Mouse (Mus musculus) neural tube, embryonic 13.5 days (tissue): ENCODE results near the gene Col18a1. TPM values are rescaled to one million over a fixed set of nuclear protein-coding genes. Genes with fewer than 3 reads are reported as not detected.

Experiments used
- ATAC-seq: fragments of 200-750 bp; cut with Nextera tagmentation; 2 replicates; pipeline ENCODE4 v1.8.0; 2017; ENCODE audit warnings: low read depth, mild to moderate bottlenecking, moderate TSS enrichment, moderate library complexity
- H3K27ac ChIP-seq: fragments of 300-500 bp; sonication (generic); replicated peaks from 2 replicates; pipeline ENCODE4 v1.5.1; 2015; ENCODE audit warnings: moderate library complexity, mild to moderate bottlenecking, inconsistent platforms
- H3K27me3 ChIP-seq: fragments of 300-500 bp; sonication (generic); 2 replicates; pipeline ENCODE4 v1.6.1; 2015; ENCODE audit warnings: mild to moderate bottlenecking, inconsistent platforms
- H3K36me3 ChIP-seq: fragments of 300-500 bp; sonication (generic); 2 replicates; pipeline ENCODE4 v1.6.1; 2015; ENCODE audit warnings: mild to moderate bottlenecking, inconsistent platforms
- H3K4me1 ChIP-seq: fragments of 300-500 bp; sonication (generic); replicated peaks from 2 replicates; pipeline ENCODE4 v1.6.1; 2015; ENCODE audit warnings: inconsistent platforms
- H3K4me2 ChIP-seq: fragments of 300-500 bp; sonication (generic); 2 replicates; pipeline ENCODE4 v1.6.1; 2015; ENCODE audit warnings: inconsistent platforms, mild to moderate bottlenecking, moderate library complexity
- H3K4me3 ChIP-seq: fragments of 300-500 bp; sonication (generic); 2 replicates; pipeline ENCODE4 v1.5.1; 2015; ENCODE audit warnings: mild to moderate bottlenecking, inconsistent platforms
- H3K9ac ChIP-seq: fragments of 300-500 bp; sonication (generic); 2 replicates; pipeline ENCODE4 v1.6.1; 2015; ENCODE audit warnings: moderate library complexity, mild to moderate bottlenecking, inconsistent platforms
- H3K9me3 ChIP-seq: fragments of 300-500 bp; sonication (generic); 2 replicates; pipeline ENCODE4 v1.6.1; 2016; ENCODE audit warnings: inconsistent platforms
- WGBS: fragments of 180-500 bp; shearing (Covaris S2); methylation state at CpG from one replicate; pipeline ENCODE4 v1.1.7; 2015; 5-methylcytosine and 5-hydroxymethylcytosine counted together
- polyA plus RNA-seq: library from polyadenylated mRNA; unstranded; fragments of >200 nt; fragmentation: Nextera tagmentation; extraction: Ambion mirVana; gene quantifications from 2 replicates; pipeline ENCODE4 v1.2.1, GENCODE M21; 2015

Col18a1 gene
- polyA plus RNA-seq, 1 experiment from 2014 or later, result 64.2 TPM

- Histone ChIP-seq H3K9ac (no peak overlapping the region), H3K36me3 (no peaks in the 10 kb centered on the region), H3K4me1 (peaks cover 13% of the 10 kb centered on the region), H3K9me3 (no peaks in the 10 kb centered on the region), H3K27me3 (peaks cover 24% of the 10 kb centered on the region), H3K4me2 (no peak overlapping the region), H3K27ac (no peak overlapping the region), H3K4me3 (no peak overlapping the region)
- 83% methylated on average over 6 of the region's 6 CpGs for WGBS
- no peak for ATAC-seq
Observed at GRCm38 (mm10) chr10:77170400-77170799, 4.1 kb upstream of the Col18a1 start.

- 0 out of 2 replicates have a peak overlapping the region, but pooled peaks have one; percentile 10 for H3K27ac ChIP-seq
- WGBS, result 0% methylated on average over 40 of the region's 40 CpGs
- peak overlapping the region; percentile 62 for H3K9ac ChIP-seq
- H3K4me1 ChIP-seq, result peaks cover 31% of the 10 kb centered on the region
- peak; percentile 67; the same call in 1 of the 2 replicates for ATAC-seq
- H3K4me3 ChIP-seq, result peak overlapping the region; percentile 46
- peak overlapping the region; percentile 83 for H3K4me2 ChIP-seq
- H3K9me3 ChIP-seq, result no peaks in the 10 kb centered on the region
- peaks cover 33% of the 10 kb centered on the region for H3K27me3 ChIP-seq
- no peaks in the 10 kb centered on the region for H3K36me3 ChIP-seq
Observed at GRCm38 (mm10) chr10:77165318-77165945, 916 bp downstream of the Col18a1 start.

GRCm38 (mm10) chr10:77164437-77165052 lies 1.8 kb downstream of the Col18a1 start:
- WGBS, result 2% methylated on average over 9 of the region's 9 CpGs
- ATAC-seq, result no peak
- Histone ChIP-seq H3K9me3 (no peaks in the 10 kb centered on the region), H3K4me2 (peak overlapping the region; percentile 83), H3K9ac (peak overlapping the region; percentile 38; the same call in 1 of the 2 replicates), H3K4me1 (peaks cover 31% of the 10 kb centered on the region), H3K4me3 (peak overlapping the region; percentile 46), H3K27ac (no peak overlapping the region), H3K36me3 (no peaks in the 10 kb centered on the region), H3K27me3 (peaks cover 33% of the 10 kb centered on the region)

- Histone ChIP-seq H3K27me3 (peaks cover 33% of the 10 kb centered on the region), H3K36me3 (no peaks in the 10 kb centered on the region), H3K9ac (no peak overlapping the region), H3K4me2 (peak overlapping the region; percentile 83), H3K9me3 (no peaks in the 10 kb centered on the region), H3K27ac (no peak overlapping the region), H3K4me3 (no peak overlapping the region), H3K4me1 (peaks cover 35% of the 10 kb centered on the region)
- ATAC-seq, result no peak
- WGBS, result 27% methylated on average over 5 of the region's 5 CpGs
Observed at GRCm38 (mm10) chr10:77164041-77164436, 2.3 kb downstream of the Col18a1 start.

DNA sequence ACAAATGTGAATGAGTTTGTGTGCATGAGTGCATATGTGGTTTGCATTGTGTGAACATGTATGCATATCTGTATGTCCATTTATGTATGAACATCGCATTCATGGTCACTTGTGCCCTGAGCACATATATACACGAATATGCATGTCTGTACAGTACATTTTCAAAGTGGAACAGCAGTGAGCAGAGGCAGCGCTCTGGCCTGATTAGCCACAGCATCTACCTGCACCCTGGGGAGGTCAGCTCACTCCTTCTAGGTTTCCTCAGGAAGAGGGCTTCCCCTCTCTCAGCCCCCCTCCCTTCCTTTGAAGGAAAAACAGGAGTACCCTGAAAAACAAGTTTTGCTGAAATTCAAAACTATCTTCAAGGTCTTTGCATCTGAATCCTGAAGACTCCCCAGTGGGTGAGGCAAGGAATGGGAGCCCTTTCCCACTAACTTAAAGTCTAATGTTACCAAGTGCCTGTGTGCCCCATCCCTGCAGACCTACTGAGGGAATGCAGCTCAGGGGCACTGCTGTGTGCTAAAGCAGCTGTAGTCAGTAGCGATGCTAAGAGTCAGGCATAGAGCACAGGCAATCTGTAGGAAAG lies 2.9 kb downstream of the Col18a1 start:
- no peak overlapping the region for H3K27ac ChIP-seq
- H3K4me1 ChIP-seq, result peaks cover 40% of the 10 kb centered on the region
- 53% methylated on average over 4 of the region's 4 CpGs for WGBS
- no peak overlapping the region for H3K4me3 ChIP-seq
- H3K9me3 ChIP-seq, result no peaks in the 10 kb centered on the region
- no peaks in the 10 kb centered on the region for H3K36me3 ChIP-seq
- no peak for ATAC-seq
- peaks cover 33% of the 10 kb centered on the region for H3K27me3 ChIP-seq
- H3K4me2 ChIP-seq, result peak overlapping the region; percentile 83
- H3K9ac ChIP-seq, result no peak overlapping the region

- Histone ChIP-seq H3K36me3 (no peaks in the 10 kb centered on the region), H3K9ac (no peak overlapping the region), H3K27me3 (peaks cover under 1% of the 10 kb centered on the region; the same call in 1 of the 2 replicates), H3K4me1 (peaks cover 41% of the 10 kb centered on the region), H3K9me3 (no peaks in the 10 kb centered on the region), H3K4me2 (no peak overlapping the region), H3K27ac (no peak overlapping the region), H3K4me3 (no peak overlapping the region)
- ATAC-seq, result no peak
- WGBS, result 69% methylated on average over 8 of the region's 8 CpGs
Observed at GRCm38 (mm10) chr10:77159573-77159972, 6.8 kb downstream of the Col18a1 start.

DNA sequence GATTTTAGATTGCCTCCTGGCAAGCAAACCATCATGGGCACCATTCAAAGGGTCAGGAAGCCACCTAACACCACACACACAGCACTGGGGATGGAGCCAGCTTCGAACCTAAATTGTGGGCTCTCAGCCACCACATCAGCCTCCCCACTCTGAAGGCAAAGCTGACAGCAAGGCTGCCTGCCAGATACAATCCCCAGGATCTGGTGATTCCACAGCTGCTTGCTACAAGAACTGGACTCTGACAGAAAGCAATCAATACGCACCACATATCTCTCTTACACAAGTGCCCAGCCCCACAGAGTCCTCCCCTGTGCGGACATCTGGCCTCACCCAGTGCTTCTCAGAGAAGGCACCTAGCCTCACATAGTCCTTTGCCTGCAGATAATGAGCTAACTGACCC lies 7.4 kb downstream of the Col18a1 start:
- H3K27ac ChIP-seq, result no peak overlapping the region
- H3K4me3 ChIP-seq, result no peak overlapping the region
- H3K4me1 ChIP-seq, result peaks cover 35% of the 10 kb centered on the region
- no peaks in the 10 kb centered on the region for H3K36me3 ChIP-seq
- no peaks in the 10 kb centered on the region for H3K27me3 ChIP-seq
- H3K4me2 ChIP-seq, result no peak overlapping the region
- H3K9ac ChIP-seq, result no peak overlapping the region
- no peak for ATAC-seq
- WGBS, result 64% methylated on average over 3 of the region's 3 CpGs
- H3K9me3 ChIP-seq, result no peaks in the 10 kb centered on the region

GRCm38 (mm10) chr10:77157245-77158019 lies 8.9 kb downstream of the Col18a1 start:
- no peaks in the 10 kb centered on the region for H3K36me3 ChIP-seq
- no peaks in the 10 kb centered on the region for H3K27me3 ChIP-seq
- H3K9me3 ChIP-seq, result no peaks in the 10 kb centered on the region
- H3K9ac ChIP-seq, result no peak overlapping the region
- no peak overlapping the region for H3K4me3 ChIP-seq
- no peak overlapping the region for H3K4me2 ChIP-seq
- 23% methylated on average over 10 of the region's 11 CpGs for WGBS
- H3K27ac ChIP-seq, result no peak overlapping the region
- peaks cover 34% of the 10 kb centered on the region for H3K4me1 ChIP-seq
- no peak for ATAC-seq

DNA sequence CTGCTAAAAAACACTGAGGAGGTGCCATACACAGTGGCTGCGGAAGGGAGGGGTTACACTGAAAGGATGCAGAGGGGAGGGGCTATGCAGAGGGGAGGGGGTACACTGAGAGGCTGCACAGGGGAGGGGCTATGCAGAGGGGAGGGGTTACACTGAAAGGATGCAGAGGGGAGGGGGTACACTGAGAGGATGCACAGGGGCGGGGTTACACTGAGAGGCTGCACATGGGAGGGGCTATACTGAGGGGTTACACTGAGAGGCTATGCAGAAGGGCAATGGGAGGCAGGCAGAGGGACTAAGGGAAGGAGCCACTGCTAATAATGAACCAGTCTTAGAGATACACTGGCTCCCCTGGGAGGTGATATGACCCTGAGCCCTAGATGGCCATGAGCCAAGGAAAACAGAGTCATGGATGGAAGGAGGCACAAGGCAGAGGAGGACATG lies 14.1 kb downstream of the Col18a1 start:
- Histone ChIP-seq H3K9ac (0 out of 2 replicates have a peak overlapping the region, but pooled peaks have one; percentile 44), H3K27me3 (no peaks in the 10 kb centered on the region), H3K27ac (no peak overlapping the region; the same call in 1 of the 2 replicates), H3K4me2 (no peak overlapping the region), H3K4me1 (peaks cover 40% of the 10 kb centered on the region), H3K4me3 (no peak overlapping the region), H3K9me3 (no peaks in the 10 kb centered on the region), H3K36me3 (no peaks in the 10 kb centered on the region)
- 14% methylated on average over 2 of the region's 2 CpGs for WGBS
- ATAC-seq, result peak; percentile 82

GRCm38 (mm10) chr10:77151551-77152002 lies 14.8 kb downstream of the Col18a1 start:
- Histone ChIP-seq H3K36me3 (no peaks in the 10 kb centered on the region), H3K4me1 (peaks cover 34% of the 10 kb centered on the region), H3K9me3 (no peaks in the 10 kb centered on the region), H3K9ac (peak overlapping the region; percentile 44; the same call in 1 of the 2 replicates), H3K27me3 (no peaks in the 10 kb centered on the region), H3K27ac (peak overlapping the region; percentile 59), H3K4me3 (peak overlapping the region; percentile 14; the same call in 1 of the 2 replicates), H3K4me2 (peak overlapping the region; percentile 45)
- peak; percentile 44 for ATAC-seq
- WGBS, result 41% methylated on average over 4 of the region's 4 CpGs

DNA sequence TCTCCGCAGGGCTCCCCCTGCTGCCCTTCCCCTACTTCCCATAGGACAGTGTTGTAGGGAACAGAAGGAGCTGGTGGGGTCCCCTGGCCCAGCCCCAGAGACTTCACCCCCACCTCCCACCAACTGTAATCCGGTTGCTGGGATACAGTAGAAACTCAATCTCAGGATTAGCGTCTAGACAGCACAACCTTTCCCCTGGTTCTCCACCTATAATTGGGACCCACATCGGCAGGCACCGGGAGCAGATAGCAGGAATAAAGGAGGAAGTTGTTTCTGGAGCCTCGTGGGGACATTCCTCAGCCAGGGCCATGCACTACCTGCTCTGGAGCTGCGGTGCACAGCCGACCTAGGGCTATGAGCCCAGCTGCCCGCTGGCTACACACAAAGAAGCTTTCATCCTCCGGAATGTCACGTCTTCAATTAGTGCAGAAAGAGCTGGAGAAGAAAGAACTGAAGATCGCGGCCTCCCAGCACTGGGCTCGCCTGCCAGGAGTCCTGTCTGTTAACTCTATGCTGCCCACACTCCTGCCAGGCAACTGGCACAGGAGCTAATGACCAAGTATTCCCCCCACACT lies 15.3 kb downstream of the Col18a1 start:
- WGBS, result 5% methylated on average over 14 of the region's 14 CpGs
- ATAC-seq, result peak; percentile 70
- peak overlapping the region; percentile 59 for H3K27ac ChIP-seq

More for the DNA sequence above, 15.3 kb downstream of the Col18a1 start:
- H3K36me3 ChIP-seq, result no peaks in the 10 kb centered on the region
- H3K4me1 ChIP-seq, result peaks cover 29% of the 10 kb centered on the region
- peak overlapping the region; percentile 14; the same call in 1 of the 2 replicates for H3K4me3 ChIP-seq
- peak overlapping the region; percentile 44 for H3K9ac ChIP-seq
- no peaks in the 10 kb centered on the region for H3K27me3 ChIP-seq
- peak overlapping the region; percentile 45 for H3K4me2 ChIP-seq
- no peaks in the 10 kb centered on the region for H3K9me3 ChIP-seq
